Mouse (Mus musculus) erythroblast, embryonic 14.5 days (primary cell): ENCODE measurements around the gene Cish.

Experiments used
- GATA1 ChIP-seq: IDR thresholded peaks from 2 replicates; pipeline ENCODE4 v1.6.1; 2012; ENCODE audit warnings: low read length, inconsistent platforms, mixed read lengths
- TAL1 ChIP-seq: IDR thresholded peaks from 3 replicates; pipeline ENCODE4 v1.6.1; 2012; ENCODE audit warnings: low read length, inconsistent platforms, mixed read lengths

- TF ChIP-seq GATA1 (no peak), TAL1 (no peak)
These were observed 48.2 kb downstream of the Cish start for GRCm38 (mm10) chr9:107344027-107344426.
